ENCODE assay signal across 8 mouse cellular contexts in genomic region chr14:21991251-21991780, GRCm38 (mm10). TPM values are rescaled to one million over a fixed set of nuclear protein-coding genes. Genes with fewer than 3 reads are reported as not detected.
A peak's percentile ranks its signal among the peaks of the same experiment; 100 is the strongest.
DNase-seq lines count a peak whose midpoint lies in the region; ATAC-seq lines count a peak whose summit lies in the region.

No protein-coding gene starts in this region.

- H3K9ac ChIP-seq in hindbrain, embryonic 13.5 days: peak overlapping the region; percentile 74
- peak overlapping the region; percentile 76; the same call in 1 of the 2 replicates for H3K9ac ChIP-seq in neural tube, embryonic 11.5 days (ENCODE audit: low read length)

- H3K4me1 ChIP-seq in hindbrain, embryonic 13.5 days (replicated peaks): peaks cover 67% of the 10 kb centered on the region
- peaks cover 32% of the 10 kb centered on the region for H3K4me1 ChIP-seq in neural tube, embryonic 11.5 days (ENCODE audit: control insufficient read depth, insufficient read depth, low read length)

- H3K9me3 ChIP-seq in hindbrain, embryonic 13.5 days: no peaks in the 10 kb centered on the region
- H3K9me3 ChIP-seq in neural tube, embryonic 11.5 days (ENCODE audit: control insufficient read depth, low read length): no peaks in the 10 kb centered on the region

- H3K36me3 ChIP-seq in hindbrain, embryonic 13.5 days: no peaks in the 10 kb centered on the region
- no peaks in the 10 kb centered on the region for H3K36me3 ChIP-seq in neural tube, embryonic 11.5 days (ENCODE audit: control insufficient read depth, insufficient read depth, low read length)

- under 1% methylated on average over 26 of the region's 26 CpGs for WGBS in hindbrain, embryonic 13.5 days
- WGBS in neural tube, embryonic 11.5 days: under 1% methylated on average over 26 of the region's 26 CpGs

- peak; percentile 89 for DNase-seq in adrenal gland, adult 2 months
- peak; percentile 54 for DNase-seq in fibroblast of lung, adult 2 months (ENCODE audit: low read depth)
- DNase-seq in liver: peak; percentile 36
- DNase-seq in neural tube, embryonic 11.5 days (ENCODE audit: low spot score): peak; percentile 90
- DNase-seq in cerebellum, adult 11 months: no peak
- no peak for DNase-seq in right cerebral cortex, postnatal 4 days
- DNase-seq in cerebellum, adult 9-11 months: no peak

- H3K4me3 ChIP-seq in hindbrain, embryonic 13.5 days: peak overlapping the region; percentile 86
- peak overlapping the region; percentile 88 for H3K4me3 ChIP-seq in neural tube, embryonic 11.5 days (ENCODE audit: low read depth, low read length)

- ATAC-seq in hindbrain, embryonic 13.5 days (ENCODE audit: low FRiP score): no peak
- ATAC-seq in neural tube, embryonic 11.5 days (ENCODE audit: insufficient read depth, low FRiP score, low TSS enrichment): 0 out of 2 replicates have a peak, but pooled peaks have one; percentile 5

- H3K27ac ChIP-seq in hindbrain, embryonic 13.5 days: peak overlapping the region; percentile 99
- peak overlapping the region; percentile 93; the same call in 1 of the 2 replicates for H3K27ac ChIP-seq in neural tube, embryonic 11.5 days (ENCODE audit: low read depth, low read length)

- peak overlapping the region; percentile 78 for H3K4me2 ChIP-seq in hindbrain, embryonic 13.5 days
- peak overlapping the region; percentile 83 for H3K4me2 ChIP-seq in neural tube, embryonic 11.5 days (ENCODE audit: low read depth)

- peaks cover 50% of the 10 kb centered on the region for H3K27me3 ChIP-seq in hindbrain, embryonic 13.5 days
- H3K27me3 ChIP-seq in neural tube, embryonic 11.5 days (ENCODE audit: control insufficient read depth, insufficient read depth, low read length): no peaks in the 10 kb centered on the region

RNA-seq across cellular contexts. Expression of gene Zfp503, which starts 1.9 kb away (rescaled TPM):
- 10 to 100 TPM; 19.4 to 34.1 TPM for total RNA-seq in adrenal gland, adult 2 months (2021)
- polyA plus RNA-seq in adrenal gland, adult 2 months (2012; rRNA removed): 101 and 106 TPM in 2 replicates
- polyA plus RNA-seq in hindbrain, embryonic 13.5 days (2015; fragmentation: Nextera tagmentation; extraction: Ambion mirVana): 16.1 and 16.8 TPM in 2 replicates
- polyA plus RNA-seq in neural tube, embryonic 11.5 days (2014; fragmentation: Nextera tagmentation; extraction: Ambion mirVana): 13.3 and 17.1 TPM in 2 replicates

RNA-seq across cellular contexts. Expression of gene Lrmda, which starts 28.2 kb away (rescaled TPM):
- total RNA-seq in adrenal gland, adult 2 months (2021): 1 to 10 TPM; 2.7 to 8.6 TPM
- 0.89 and 0.92 TPM in 2 replicates for polyA plus RNA-seq in adrenal gland, adult 2 months (2012; rRNA removed)
- 0.16 TPM in 1 of 2 replicates, not detected in the other for polyA plus RNA-seq in hindbrain, embryonic 13.5 days (2015; fragmentation: Nextera tagmentation; extraction: Ambion mirVana)
- 0.66 TPM in 1 of 2 replicates, not detected in the other for polyA plus RNA-seq in neural tube, embryonic 11.5 days (2014; fragmentation: Nextera tagmentation; extraction: Ambion mirVana)

Comparison
In these comparisons a context has a peak if more than half of its experiments do, and no peak if none do; other contexts are left out.
1. DNase-seq: peak in adrenal gland, adult 2 months (single experiment), fibroblast of lung, adult 2 months (single experiment), liver (single experiment) and neural tube, embryonic 11.5 days (single experiment); none in cerebellum, adult 11 months (single experiment), right cerebral cortex, postnatal 4 days (single experiment) and cerebellum, adult 9-11 months (single experiment).